Mouse (Mus musculus) bone marrow, adult 2 months (tissue): Measurements from ENCODE around the gene Dnah8.

Experiments used
- CTCF ChIP-seq: fragments of 200-500 bp; IDR thresholded peaks from 2 replicates; pipeline ENCODE4 v1.5.1; 2011; ENCODE audit warnings: low read length, control low read depth; ENCODE audit not compliant: control insufficient read depth, insufficient read depth
- POLR2A ChIP-seq: fragments of 200-500 bp; IDR thresholded peaks from 2 replicates; pipeline ENCODE4 v1.6.1; 2011; ENCODE audit warnings: low read depth, mild to moderate bottlenecking, control low read depth, low read length, borderline replicate concordance; ENCODE audit not compliant: control insufficient read depth

DNA sequence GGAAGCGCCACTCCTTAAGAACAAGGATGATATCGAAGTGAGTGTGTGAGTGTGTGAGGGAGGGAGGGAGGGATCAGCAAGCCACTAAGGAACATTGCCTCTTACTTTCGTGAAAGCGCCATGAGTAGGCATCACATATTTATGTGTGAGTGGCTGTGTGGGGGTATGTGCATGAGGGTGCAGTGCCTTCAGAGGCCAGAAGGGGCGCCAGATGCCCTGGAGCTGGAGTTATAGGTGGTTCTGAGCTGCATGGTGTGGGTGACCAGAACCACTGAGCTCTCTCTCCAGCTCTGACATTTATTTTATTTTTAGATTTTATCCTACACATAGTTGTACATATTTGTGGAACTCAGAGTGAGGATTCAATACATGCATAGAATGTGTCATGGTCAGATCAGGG lies 94.9 kb downstream of the Dnah8 start:
- no peak for TF ChIP-seq POLR2A
- no peak for TF ChIP-seq CTCF
